Mouse (Mus musculus): Measurements from ENCODE around the gene Pomgnt1. TPM values are rescaled to one million over a fixed set of nuclear protein-coding genes. Genes with fewer than 3 reads are reported as not detected.

Pomgnt1 gene
- 10 to 100 TPM; 57.0 to 65.1 TPM for total RNA-seq (2021)
- long read RNA-seq, experiment 1, transcript Pomgnt1-203 (22 exons, 2,719 nt) = major isoform, 127 of 146 reads
- long read RNA-seq, experiment 1, partial matches to known transcripts = 3 of 146 reads
- long read RNA-seq, experiment 1, other reads (novel, unspliced or antisense) = 16 of 146 reads
- long read RNA-seq, experiment 2, transcript Pomgnt1-203 (22 exons, 2,719 nt) = major isoform, 181 of 203 reads
- long read RNA-seq, experiment 2, partial matches to known transcripts = 9 of 203 reads
- long read RNA-seq, experiment 2, other reads (novel, unspliced or antisense) = 12 of 203 reads

- DNase-seq (ENCODE audit: low spot score in 2 of 2) = peak; percentile 65 to 66
Measured at GRCm38 (mm10) chr4:116123602-116124519, at the start of gene Pomgnt1, which contains the start of gene Rad54l. Gene Pomgnt1, plus strand, starts transcription at chr4:116123840. Gene Rad54l, minus strand, starts transcription at chr4:116123690.

GRCm38 (mm10) chr4:116074145-116074675 is 49.4 kb upstream of the Pomgnt1 start:
- no peak for DNase-seq (ENCODE audit: low spot score in 2 of 2)

- DNase-seq (ENCODE audit: low spot score in 2 of 2) = peak; percentile 94
Measured at GRCm38 (mm10) chr4:116074861-116075620, 48.6 kb upstream of the Pomgnt1 start, which contains the start of the genes Uqcrh and Lrrc41. Gene Uqcrh, minus strand, starts transcription at chr4:116075071. Gene Lrrc41, plus strand, starts transcription at chr4:116075269.

- peak; percentile 71 for DNase-seq (ENCODE audit: low spot score in 2 of 2)
Measured at GRCm38 (mm10) chr4:116075631-116076368, 47.8 kb upstream of the Pomgnt1 start.

GRCm38 (mm10) chr4:116076369-116077231 is 47.0 kb upstream of the Pomgnt1 start:
- DNase-seq (ENCODE audit: low spot score in 2 of 2) = peak; percentile 47 to 59

GRCm38 (mm10) chr4:116077240-116078095 is 46.2 kb upstream of the Pomgnt1 start:
- peak in 1 of 2 experiments; percentile 13 for DNase-seq (ENCODE audit: low spot score in 2 of 2)

GRCm38 (mm10) chr4:116088510-116089249 is 35.0 kb upstream of the Pomgnt1 start:
- DNase-seq (ENCODE audit: low spot score in 2 of 2) = no peak

GRCm38 (mm10) chr4:116096291-116096690 is 27.3 kb upstream of the Pomgnt1 start:
- no peak for DNase-seq (ENCODE audit: low spot score in 2 of 2)

- no peak for DNase-seq (ENCODE audit: low spot score in 2 of 2)
Measured at GRCm38 (mm10) chr4:116097211-116097610, 26.4 kb upstream of the Pomgnt1 start.

- no peak for DNase-seq (ENCODE audit: low spot score in 2 of 2)
Measured at GRCm38 (mm10) chr4:116100959-116101358, 22.7 kb upstream of the Pomgnt1 start.

GRCm38 (mm10) chr4:116105278-116105677 is 18.4 kb upstream of the Pomgnt1 start:
- DNase-seq (ENCODE audit: low spot score in 2 of 2) = no peak

- no peak for DNase-seq (ENCODE audit: low spot score in 2 of 2)
Measured at GRCm38 (mm10) chr4:116110695-116111094, 12.9 kb upstream of the Pomgnt1 start.

- DNase-seq (ENCODE audit: low spot score in 2 of 2) = no peak
Measured at GRCm38 (mm10) chr4:116111486-116111885, 12.2 kb upstream of the Pomgnt1 start.

GRCm38 (mm10) chr4:116122762-116123161 is 878 bp upstream of the Pomgnt1 start:
- DNase-seq (ENCODE audit: low spot score in 2 of 2) = no peak

- no peak for DNase-seq (ENCODE audit: low spot score in 2 of 2)
Measured at GRCm38 (mm10) chr4:116125803-116126386, 2.3 kb downstream of the Pomgnt1 start.

- no peak for DNase-seq (ENCODE audit: low spot score in 2 of 2)
Measured at GRCm38 (mm10) chr4:116127956-116128355, 4.3 kb downstream of the Pomgnt1 start.

- DNase-seq (ENCODE audit: low spot score in 2 of 2) = no peak
Measured at GRCm38 (mm10) chr4:116133126-116133525, 9.5 kb downstream of the Pomgnt1 start.
